Mouse (Mus musculus): ENCODE measurements around the gene Slc22a18. TPM values are rescaled to one million over a fixed set of nuclear protein-coding genes. Genes with fewer than 3 reads are reported as not detected.

Slc22a18 gene
- polyA plus RNA-seq, 1 experiment from 2014 or later: 5.2 TPM

DNA sequence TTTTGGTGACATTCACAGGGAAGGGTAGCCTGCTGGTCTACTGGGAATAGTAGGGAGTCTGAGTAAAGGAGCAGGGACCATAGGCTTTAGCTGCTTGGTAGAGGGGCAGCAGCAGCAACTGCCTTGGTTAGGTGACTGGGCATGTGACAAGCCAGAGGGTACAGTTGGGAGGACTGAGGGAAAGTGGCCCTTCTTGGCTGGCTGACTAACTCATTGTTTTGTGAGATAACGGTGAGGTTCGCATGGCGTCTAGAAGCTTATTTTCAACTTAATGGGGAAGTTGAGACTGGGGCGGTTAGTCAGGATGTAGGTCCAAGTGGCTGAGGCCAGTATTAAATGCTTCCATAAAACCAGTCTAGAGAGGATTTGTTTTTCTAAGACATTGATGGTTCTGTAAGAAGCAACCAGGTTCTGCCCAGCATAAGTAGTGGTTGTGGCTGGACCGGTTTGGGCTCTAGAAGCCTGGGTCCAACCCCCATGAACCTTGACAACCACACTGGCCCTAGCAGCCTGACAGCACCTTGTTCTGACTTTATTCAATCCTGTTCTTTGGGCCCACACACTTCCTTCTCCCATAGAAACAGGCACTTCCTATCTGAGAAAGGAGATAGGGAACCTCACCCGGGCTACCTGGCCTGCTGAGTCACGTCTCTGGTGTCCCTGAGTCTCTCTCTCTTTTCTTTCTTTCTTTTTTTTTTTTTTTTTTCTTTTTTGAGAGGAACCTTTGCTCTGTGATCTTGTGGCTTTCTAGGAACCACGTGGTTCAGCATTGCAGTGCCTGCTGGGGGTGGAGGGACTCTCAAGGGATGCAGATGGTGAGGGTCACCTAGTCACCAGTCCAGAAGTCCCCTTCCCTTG lies 21.8 kb downstream of the Slc22a18 start:
- H3K27me3 ChIP-seq (replicated peaks; ENCODE audit: control insufficient read depth, insufficient read depth, low read length): peaks cover 8% of the 10 kb centered on the region
- whole genome bisulfite sequencing: 47% methylated on average over 8 of the region's 8 CpGs

DNA sequence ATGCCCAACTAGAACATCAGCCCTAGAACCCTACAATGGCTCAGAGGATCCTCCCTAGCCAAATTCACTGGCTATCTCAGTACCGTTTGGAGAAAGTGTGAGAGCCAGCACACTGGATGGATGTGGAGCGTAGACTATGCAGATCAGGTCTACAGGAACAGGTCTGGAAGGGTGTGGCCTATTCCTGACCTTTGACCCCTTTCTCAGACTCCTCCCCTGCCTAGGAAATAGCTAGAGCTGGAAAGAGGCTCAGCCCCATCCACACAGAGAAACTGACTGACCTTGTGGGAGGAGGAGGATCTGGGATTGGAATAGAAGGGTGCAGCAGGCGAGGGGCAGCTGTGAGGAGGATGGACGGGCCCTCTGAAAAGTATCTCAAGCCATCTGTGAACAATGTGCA lies 25.0 kb downstream of the Slc22a18 start:
- ATAC-seq (replicated peaks; ENCODE audit: low FRiP score) (no peak), DNase-seq (ENCODE audit: low spot score) (no peak)
- H3K27me3 ChIP-seq (replicated peaks; ENCODE audit: control insufficient read depth, insufficient read depth, low read length): peaks cover 39% of the 10 kb centered on the region
- H3K9ac ChIP-seq (ENCODE audit: low read depth, low read length): no peak overlapping the region
- H3K4me3 ChIP-seq (ENCODE audit: low read depth, low read length): no peak overlapping the region
- no peaks in the 10 kb centered on the region for H3K9me3 ChIP-seq (ENCODE audit: control insufficient read depth, low read length)
- peaks cover 18% of the 10 kb centered on the region for H3K4me1 ChIP-seq (replicated peaks; ENCODE audit: control insufficient read depth, insufficient read depth, low read length)
- H3K27ac ChIP-seq (ENCODE audit: low read depth, low read length): no peak overlapping the region
- H3K4me2 ChIP-seq: no peak overlapping the region
- 84% methylated on average over 4 of the region's 4 CpGs for WGBS
- H3K36me3 ChIP-seq (ENCODE audit: control insufficient read depth, insufficient read depth, low read length): no peaks in the 10 kb centered on the region

More for the DNA sequence above, 21.8 kb downstream of the Slc22a18 start:
- peaks cover 12% of the 10 kb centered on the region for H3K4me1 ChIP-seq (replicated peaks; ENCODE audit: control insufficient read depth, insufficient read depth, low read length)
- no peak overlapping the region for H3K4me3 ChIP-seq (ENCODE audit: low read depth, low read length)
- no peaks in the 10 kb centered on the region for H3K9me3 ChIP-seq (ENCODE audit: control insufficient read depth, low read length)
- no peak for DNase-seq (ENCODE audit: low spot score)
- H3K27ac ChIP-seq (ENCODE audit: low read depth, low read length): no peak overlapping the region
- H3K9ac ChIP-seq (ENCODE audit: low read depth, low read length): no peak overlapping the region
- H3K36me3 ChIP-seq (ENCODE audit: control insufficient read depth, insufficient read depth, low read length): no peaks in the 10 kb centered on the region
- H3K4me2 ChIP-seq: no peak overlapping the region
- ATAC-seq (replicated peaks; ENCODE audit: low FRiP score): no peak

- ATAC-seq (replicated peaks; ENCODE audit: low FRiP score): no peak
- H3K36me3 ChIP-seq (ENCODE audit: control insufficient read depth, insufficient read depth, low read length): no peaks in the 10 kb centered on the region
- H3K27ac ChIP-seq (ENCODE audit: low read depth, low read length): no peak overlapping the region
- H3K4me1 ChIP-seq (replicated peaks; ENCODE audit: control insufficient read depth, insufficient read depth, low read length): peaks cover 8% of the 10 kb centered on the region; the same call in 1 of the 2 replicates
- no peak overlapping the region for H3K4me2 ChIP-seq
- peaks cover 54% of the 10 kb centered on the region for H3K27me3 ChIP-seq (replicated peaks; ENCODE audit: control insufficient read depth, insufficient read depth, low read length)
- no peaks in the 10 kb centered on the region for H3K9me3 ChIP-seq (ENCODE audit: control insufficient read depth, low read length)
- DNase-seq (ENCODE audit: low spot score): no peak
- 32% methylated on average over 2 of the region's 2 CpGs for WGBS
- no peak overlapping the region for H3K9ac ChIP-seq (ENCODE audit: low read depth, low read length)
- H3K4me3 ChIP-seq (ENCODE audit: low read depth, low read length): no peak overlapping the region
These were observed 27.4 kb downstream of the Slc22a18 start for GRCm38 (mm10) chr7:143500912-143501311.

DNA sequence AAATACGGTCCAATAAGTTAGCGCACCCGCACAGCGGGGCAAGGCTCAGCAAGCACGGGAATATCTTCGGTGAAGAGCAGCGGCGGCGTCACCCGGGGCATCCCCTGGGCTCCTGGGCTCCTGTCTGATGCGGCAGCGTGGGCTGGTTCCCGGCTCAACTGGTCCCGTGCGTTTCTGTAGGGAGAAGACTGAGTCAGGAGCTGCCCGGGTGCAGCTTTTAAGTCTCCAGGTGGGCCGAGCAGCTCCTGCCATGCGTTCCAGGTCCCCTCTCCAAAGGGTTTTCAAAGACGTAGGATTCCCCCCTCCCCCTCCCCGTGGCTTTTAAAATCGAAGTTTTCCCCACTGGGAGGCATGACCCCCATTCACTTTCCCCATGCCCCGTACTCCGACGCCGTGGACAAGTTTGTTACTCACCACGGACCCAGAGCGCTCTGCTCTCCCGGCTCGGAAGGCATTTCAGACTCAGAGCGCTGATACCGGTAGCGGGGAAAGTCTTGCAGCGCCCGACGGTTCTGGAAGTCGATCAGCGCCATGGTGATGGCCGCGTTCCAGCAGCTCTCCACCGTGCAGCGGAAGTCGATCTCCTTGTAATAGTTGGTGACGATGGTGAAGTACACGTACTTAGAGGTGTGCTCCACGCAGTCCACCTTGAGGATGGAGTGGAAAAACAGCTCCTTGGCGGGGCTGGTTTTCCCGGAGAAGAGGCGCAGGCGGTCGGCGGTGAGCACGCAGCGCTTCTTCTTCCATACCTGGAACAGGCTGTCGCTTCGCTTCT lies 28.3 kb downstream of the Slc22a18 start:
- H3K36me3 ChIP-seq (ENCODE audit: control insufficient read depth, insufficient read depth, low read length): no peaks in the 10 kb centered on the region
- peak overlapping the region; percentile 73 for H3K4me2 ChIP-seq
- no peaks in the 10 kb centered on the region for H3K9me3 ChIP-seq (ENCODE audit: control insufficient read depth, low read length)
- H3K9ac ChIP-seq (ENCODE audit: low read depth, low read length): 0 out of 2 replicates have a peak overlapping the region, but pooled peaks have one; percentile 27
- ATAC-seq (replicated peaks; ENCODE audit: low FRiP score): no peak
- H3K27me3 ChIP-seq (replicated peaks; ENCODE audit: control insufficient read depth, insufficient read depth, low read length): peaks cover 57% of the 10 kb centered on the region
- H3K27ac ChIP-seq (ENCODE audit: low read depth, low read length): no peak overlapping the region
- H3K4me3 ChIP-seq (ENCODE audit: low read depth, low read length): peak overlapping the region; percentile 49
- 0 out of 2 replicates have a peak, but pooled peaks cover 7% of the 10 kb centered on the region for H3K4me1 ChIP-seq (replicated peaks; ENCODE audit: control insufficient read depth, insufficient read depth, low read length)
- 3% methylated on average over 55 of the region's 55 CpGs for WGBS
- DNase-seq (ENCODE audit: low spot score): peak; percentile 50

GRCm38 (mm10) chr7:143502418-143503200 lies 29.1 kb downstream of the Slc22a18 start, which contains the start of gene Phlda2:
TSS of gene Phlda2 (minus strand) at chr7:143503150.
- peak; percentile 63 for DNase-seq (ENCODE audit: low spot score)
- WGBS: 3% methylated on average over 51 of the region's 51 CpGs
- H3K27ac ChIP-seq (ENCODE audit: low read depth, low read length): no peak within 1 kb of the TSS
- H3K4me2 ChIP-seq: peak within 1 kb of the TSS; percentile 73
- no peaks in the 10 kb centered on the region for H3K9me3 ChIP-seq (ENCODE audit: control insufficient read depth, low read length)
- H3K4me3 ChIP-seq (ENCODE audit: low read depth, low read length): peak within 1 kb of the TSS; percentile 49
- 0 out of 2 replicates have a peak within 1 kb of the TSS, but pooled peaks have one; percentile 27 for H3K9ac ChIP-seq (ENCODE audit: low read depth, low read length)
- H3K4me1 ChIP-seq (replicated peaks; ENCODE audit: control insufficient read depth, insufficient read depth, low read length): 0 out of 2 replicates have a peak, but pooled peaks cover 7% of the 10 kb centered on the region
- ATAC-seq (replicated peaks; ENCODE audit: low FRiP score): no peak
- H3K36me3 ChIP-seq (ENCODE audit: control insufficient read depth, insufficient read depth, low read length): no peaks in the 10 kb centered on the region
- H3K27me3 ChIP-seq (replicated peaks; ENCODE audit: control insufficient read depth, insufficient read depth, low read length): peaks cover 57% of the 10 kb centered on the region

- DNase-seq (ENCODE audit: low spot score): no peak
These were observed 30.4 kb downstream of the Slc22a18 start for GRCm38 (mm10) chr7:143503926-143504325.

GRCm38 (mm10) chr7:143505411-143505810 lies 31.9 kb downstream of the Slc22a18 start:
- H3K9ac ChIP-seq (ENCODE audit: low read depth, low read length): no peak overlapping the region
- H3K27me3 ChIP-seq (replicated peaks; ENCODE audit: control insufficient read depth, insufficient read depth, low read length): peaks cover 50% of the 10 kb centered on the region
- no peak overlapping the region for H3K27ac ChIP-seq (ENCODE audit: low read depth, low read length)
- H3K4me3 ChIP-seq (ENCODE audit: low read depth, low read length): no peak overlapping the region
- DNase-seq (ENCODE audit: low spot score) (no peak), ATAC-seq (replicated peaks; ENCODE audit: low FRiP score) (no peak)
- no peak overlapping the region for H3K4me2 ChIP-seq
- H3K9me3 ChIP-seq (ENCODE audit: control insufficient read depth, low read length): no peaks in the 10 kb centered on the region
- H3K36me3 ChIP-seq (ENCODE audit: control insufficient read depth, insufficient read depth, low read length): no peaks in the 10 kb centered on the region; the same call in 1 of the 2 replicates
- WGBS: 82% methylated on average over 2 of the region's 2 CpGs
- 0 out of 2 replicates have a peak, but pooled peaks cover 7% of the 10 kb centered on the region for H3K4me1 ChIP-seq (replicated peaks; ENCODE audit: control insufficient read depth, insufficient read depth, low read length)

More at GRCm38 (mm10) chr7:143503926-143504325, 30.4 kb downstream of the Slc22a18 start:
- H3K27me3 ChIP-seq (replicated peaks; ENCODE audit: control insufficient read depth, insufficient read depth, low read length): peaks cover 57% of the 10 kb centered on the region
- no peaks in the 10 kb centered on the region for H3K36me3 ChIP-seq (ENCODE audit: control insufficient read depth, insufficient read depth, low read length)
- H3K27ac ChIP-seq (ENCODE audit: low read depth, low read length): no peak overlapping the region
- 0 out of 2 replicates have a peak, but pooled peaks cover 7% of the 10 kb centered on the region for H3K4me1 ChIP-seq (replicated peaks; ENCODE audit: control insufficient read depth, insufficient read depth, low read length)
- H3K4me3 ChIP-seq (ENCODE audit: low read depth, low read length): no peak overlapping the region
- no peaks in the 10 kb centered on the region for H3K9me3 ChIP-seq (ENCODE audit: control insufficient read depth, low read length)
- H3K9ac ChIP-seq (ENCODE audit: low read depth, low read length): no peak overlapping the region
- no peak overlapping the region for H3K4me2 ChIP-seq
- no peak for ATAC-seq (replicated peaks; ENCODE audit: low FRiP score)
- 82% methylated on average over 6 of the region's 6 CpGs for WGBS

- Histone ChIP-seq H3K4me2 (no peak overlapping the region), H3K27ac (ENCODE audit: low read depth, low read length) (no peak overlapping the region), H3K36me3 (ENCODE audit: control insufficient read depth, insufficient read depth, low read length) (no peaks in the 10 kb centered on the region; the same call in 1 of the 2 replicates), H3K9me3 (ENCODE audit: control insufficient read depth, low read length) (no peaks in the 10 kb centered on the region), H3K4me1 (replicated peaks; ENCODE audit: control insufficient read depth, insufficient read depth, low read length) (0 out of 2 replicates have a peak, but pooled peaks cover 7% of the 10 kb centered on the region), H3K9ac (ENCODE audit: low read depth, low read length) (no peak overlapping the region), H3K27me3 (replicated peaks; ENCODE audit: control insufficient read depth, insufficient read depth, low read length) (peaks cover 45% of the 10 kb centered on the region), H3K4me3 (ENCODE audit: low read depth, low read length) (no peak overlapping the region)
- ATAC-seq (replicated peaks; ENCODE audit: low FRiP score): no peak
- WGBS: 26% methylated on average over 11 of the region's 11 CpGs
- DNase-seq (ENCODE audit: low spot score): peak; percentile 74
These were observed 32.3 kb downstream of the Slc22a18 start for GRCm38 (mm10) chr7:143505823-143506222.

Data from liver, embryonic 11.5 days (tissue).